Mouse (Mus musculus) thymus, adult 2 months (tissue): ENCODE measurements around the gene Ivd.

Experiments
- CTCF ChIP-seq: fragments of 200-500 bp; IDR thresholded peaks from 2 replicates; pipeline ENCODE4 v1.5.1; 2012; ENCODE audit warnings: mild to moderate bottlenecking, control low read depth, low read length, moderate library complexity, borderline replicate concordance; ENCODE audit not compliant: control insufficient read depth, poor library complexity, insufficient read depth; ENCODE audit errors: extremely low read depth
- POLR2A ChIP-seq: fragments of 200-500 bp; IDR thresholded peaks from 2 replicates; pipeline ENCODE4 v1.6.1; 2012; ENCODE audit warnings: mild to moderate bottlenecking, low read length, control low read depth, moderate library complexity; ENCODE audit not compliant: control insufficient read depth, poor library complexity, insufficient read depth; ENCODE audit errors: extremely low read depth

DNA sequence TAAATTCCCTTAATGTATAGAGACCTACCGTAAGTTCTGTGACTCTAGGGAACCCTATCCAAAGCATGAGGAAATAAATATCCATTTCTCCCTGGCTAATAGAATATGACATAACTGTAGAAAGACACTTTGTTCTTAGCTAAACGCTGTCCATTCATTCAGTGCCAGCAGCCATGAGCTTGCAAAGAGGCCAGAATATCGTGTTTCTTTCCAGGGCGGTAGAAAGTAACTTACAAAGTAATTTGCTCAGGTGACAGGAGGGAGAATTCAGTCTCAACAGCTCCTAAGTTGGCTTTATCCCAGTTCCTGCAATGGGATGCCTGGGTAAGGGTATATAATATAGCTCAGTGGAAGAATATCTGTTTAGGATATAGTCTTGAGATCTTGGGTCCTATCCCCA lies 37.4 kb upstream of the Ivd start:
- no peak for TF ChIP-seq POLR2A
- no peak for TF ChIP-seq CTCF
